Mouse (Mus musculus): ENCODE data around the gene Sp9.

GRCm38 (mm10) chr2:73273249-73274118, 1.8 kb downstream of the Sp9 start:
- TF ChIP-seq CTCF (IDR thresholded peaks at IDR 0.05; ENCODE audit: extremely low read depth, insufficient read depth, low read length) (no peak), POLR2A (IDR thresholded peaks at IDR 0.05; ENCODE audit: extremely low read depth, insufficient read depth, low read length) (no peak)
